Mouse (Mus musculus): ENCODE data around the gene Rbp7. TPM values are rescaled to one million over a fixed set of nuclear protein-coding genes. Genes with fewer than 3 reads are reported as not detected.

The Rbp7 gene
- total RNA-seq, 2 experiments from 2014 or later = 8.3 to 10.0 TPM

DNA sequence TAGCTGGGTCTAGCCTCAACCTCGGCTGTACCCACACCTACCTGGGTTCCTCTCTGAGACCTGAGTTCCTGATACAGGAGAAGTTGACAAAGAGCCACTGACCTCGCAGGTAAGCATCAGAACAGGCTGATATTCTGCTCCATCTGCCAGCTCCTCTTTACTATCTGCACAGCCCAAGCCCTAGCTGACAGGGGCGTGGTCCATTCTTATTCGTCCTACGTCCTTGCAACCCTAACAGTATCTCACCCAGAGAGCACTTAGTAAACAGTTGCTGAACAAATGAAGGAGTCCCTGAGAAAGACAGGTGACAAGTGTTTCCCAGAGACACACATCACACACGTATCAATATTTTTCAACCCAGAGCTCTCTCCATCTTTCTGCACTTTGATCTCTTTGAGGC is 46.4 kb downstream of the Rbp7 start:
- DNase-seq = no peak

DNA sequence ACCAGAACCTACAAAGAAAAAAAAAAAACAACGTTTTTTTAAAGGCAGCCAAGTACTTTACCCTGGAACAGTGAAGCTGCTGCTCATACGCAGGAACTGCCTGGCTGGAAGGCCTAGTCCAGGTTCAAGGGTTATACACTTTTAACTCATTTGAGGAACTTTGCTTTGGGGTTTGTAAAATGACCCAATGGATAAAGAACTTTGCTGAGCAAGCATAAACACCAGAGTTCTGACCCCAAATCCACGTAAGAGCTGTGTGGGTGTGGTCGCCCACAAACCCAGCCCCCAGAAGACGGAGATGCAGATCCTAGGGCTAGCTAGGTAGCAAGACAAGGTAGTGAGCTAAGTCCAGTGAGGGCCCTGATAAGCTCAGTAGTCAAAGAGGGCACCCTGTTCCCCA is 47.3 kb downstream of the Rbp7 start:
- DNase-seq = no peak

DNA sequence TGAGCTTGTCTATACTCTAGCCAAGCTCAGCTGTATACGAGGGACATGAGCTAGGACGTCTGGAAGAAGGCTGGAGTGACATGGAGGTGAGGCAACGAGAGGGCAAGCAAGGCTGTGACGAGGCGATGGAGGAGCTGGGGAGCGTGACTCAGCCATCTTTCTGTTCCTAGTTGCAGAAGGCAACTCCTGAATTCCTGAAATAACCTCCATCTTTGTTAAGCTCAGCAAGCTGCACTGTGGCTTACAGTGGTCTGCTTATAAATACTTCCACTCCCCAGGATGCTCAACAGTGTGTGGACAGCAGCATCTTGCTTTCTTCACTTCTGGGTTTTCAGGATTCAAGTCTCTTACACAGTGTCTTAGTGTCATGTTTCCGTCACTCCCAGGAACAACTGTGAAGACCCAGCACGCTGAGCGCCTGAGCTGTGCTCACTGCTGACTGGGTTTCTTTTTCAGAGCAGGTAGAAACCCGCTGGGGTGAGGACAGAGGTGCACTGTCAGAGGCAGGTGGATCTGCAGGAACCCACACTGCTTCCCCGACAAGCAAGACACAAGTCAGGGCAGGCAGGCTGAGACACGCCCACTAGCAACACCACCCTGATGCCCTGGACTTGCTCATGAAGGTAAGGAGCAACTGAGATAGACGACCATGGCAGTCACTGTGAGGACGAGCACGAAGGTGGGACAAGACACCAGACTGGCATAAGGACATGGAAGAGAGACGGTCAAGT is 48.9 kb downstream of the Rbp7 start:
- DNase-seq = no peak

DNA sequence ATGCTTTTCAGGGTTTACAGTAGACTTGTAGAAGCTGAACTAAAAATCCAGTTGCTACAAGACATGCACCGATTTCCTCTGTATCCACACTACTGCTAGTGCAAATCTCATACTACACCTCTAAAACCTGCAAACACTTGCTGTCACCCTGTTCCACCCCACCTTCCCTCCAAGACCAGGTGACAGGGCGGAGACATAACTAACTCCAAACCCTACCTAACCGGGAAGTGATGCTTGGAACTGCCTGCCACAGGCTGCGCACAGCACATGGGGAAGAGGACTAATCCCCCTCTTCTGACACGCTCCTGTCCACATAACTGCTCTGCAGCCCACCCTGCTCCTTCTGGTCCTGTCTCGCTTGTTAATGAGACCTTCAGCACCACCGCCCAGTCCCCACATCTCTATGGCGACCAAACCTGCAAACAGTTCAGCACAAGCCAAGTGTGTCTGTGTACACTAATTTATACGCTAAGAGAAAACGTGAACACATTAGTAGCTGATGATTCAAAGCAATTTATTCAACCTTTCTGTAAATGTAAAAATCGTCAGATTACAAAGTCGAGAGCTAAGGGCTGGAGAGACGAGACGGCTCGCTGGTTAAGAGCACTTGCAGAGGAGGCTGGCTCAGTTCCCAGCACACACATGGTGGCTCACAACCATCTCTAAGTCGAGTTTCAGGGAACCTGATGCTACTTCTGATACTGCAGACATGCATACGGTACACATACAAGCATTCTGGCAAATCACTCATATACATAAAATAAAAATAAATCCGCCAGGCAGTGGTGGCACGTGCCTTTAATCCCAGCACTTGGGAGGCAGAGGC is 49.9 kb downstream of the Rbp7 start:
- DNase-seq = no peak

DNA sequence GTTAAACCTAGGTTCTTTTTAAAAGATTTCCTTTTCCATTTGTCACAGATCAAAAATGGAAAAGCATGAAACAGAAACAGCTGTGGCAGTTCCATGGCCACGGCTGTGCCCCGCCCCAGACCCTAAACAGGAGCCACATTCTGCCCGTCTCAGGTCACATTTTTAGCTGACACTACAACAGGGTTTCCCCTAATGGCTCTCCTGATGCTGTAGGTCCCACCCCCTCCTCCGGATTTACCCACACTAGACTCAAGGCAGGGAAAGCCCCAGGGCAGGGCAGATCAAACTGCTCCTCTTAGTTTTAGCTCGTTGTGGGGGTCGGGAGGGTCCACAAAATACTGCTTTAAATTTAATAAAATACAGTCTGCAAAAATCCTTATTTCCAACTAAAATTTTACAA is 51.7 kb downstream of the Rbp7 start:
- no peak for DNase-seq

DNA sequence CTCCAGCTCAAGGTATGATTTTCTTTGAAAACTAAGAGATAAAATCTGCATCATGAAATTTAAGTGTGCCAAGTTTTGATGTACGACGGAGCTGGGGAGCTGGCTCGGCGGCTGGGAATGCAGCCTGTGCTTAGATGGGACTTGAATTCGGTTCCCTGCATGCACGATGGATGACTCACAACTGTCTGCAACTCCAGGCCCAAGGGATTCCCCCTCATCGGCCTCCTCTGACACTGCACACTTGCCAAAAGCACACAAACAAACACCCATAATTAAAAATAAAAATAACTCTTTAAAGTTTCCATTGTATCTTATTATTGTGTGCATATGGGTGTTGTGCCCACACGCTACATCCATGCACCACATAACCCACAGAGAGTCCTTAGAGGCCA is 53.2 kb downstream of the Rbp7 start:
- DNase-seq = no peak

DNA sequence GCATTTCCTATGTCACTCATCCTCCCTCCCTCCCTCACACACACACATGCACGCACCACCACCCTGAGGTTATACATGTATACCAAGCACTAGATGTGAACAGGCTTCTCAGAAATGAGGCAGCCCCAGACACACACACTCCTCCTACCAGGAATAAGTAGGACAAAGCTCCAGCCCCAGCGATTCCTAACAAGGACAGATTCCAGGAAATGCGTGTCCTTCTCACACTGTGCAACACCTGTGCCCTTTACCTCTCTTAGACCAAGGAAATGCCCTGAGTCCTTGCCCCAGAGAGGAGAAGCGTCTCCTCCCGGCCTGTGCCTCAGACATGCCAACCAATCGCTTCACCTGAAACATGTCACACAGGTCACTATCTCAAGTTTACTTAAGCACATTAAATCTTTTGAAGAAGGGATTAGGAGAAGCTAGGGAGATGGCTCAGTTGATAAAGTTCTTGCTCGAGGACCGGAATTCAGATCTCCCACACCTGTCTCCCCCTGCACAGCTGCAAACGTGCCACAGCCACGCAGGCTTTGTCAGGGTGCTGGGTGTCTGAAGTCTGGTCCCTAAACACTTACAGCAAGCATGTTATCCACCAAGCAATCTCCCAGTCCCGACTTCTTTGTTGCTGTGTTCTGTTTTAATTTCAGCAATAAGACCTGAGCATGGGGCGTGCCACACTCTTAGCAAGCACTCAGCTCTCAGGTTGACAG is 53.7 kb downstream of the Rbp7 start:
- no peak for DNase-seq

Other genes with a start within 250 kb of the Rbp7 start
- 100 to 1,000 TPM; 245 to 257 TPM for gene Kif1b, start 147.3 kb downstream of the Rbp7 start, total RNA-seq (2021)
- 10 to 100 TPM; 45.4 to 49.7 TPM for gene Ube4b, start 28.2 kb downstream of the Rbp7 start, total RNA-seq (2021)
- gene Tmem274, start 22.4 kb upstream of the Rbp7 start, total RNA-seq (2021) = not detected
- 10 to 100 TPM; 16.0 to 16.1 TPM for gene Nmnat1, start 30.2 kb upstream of the Rbp7 start, total RNA-seq (2021)
- gene Lzic, start 30.3 kb upstream of the Rbp7 start, total RNA-seq (2021) = 10 to 100 TPM; 17.0 to 21.5 TPM
- 10 to 100 TPM; 61.4 to 76.9 TPM for gene Ctnnbip1, start 63.3 kb upstream of the Rbp7 start, total RNA-seq (2021)
- 10 to 100 TPM; 63.5 to 69.0 TPM for gene Clstn1, start 131.5 kb upstream of the Rbp7 start, total RNA-seq (2021)
- 10 to 100 TPM in 1 of 2 experiments, 1 to 10 TPM in 1; 9.8 to 16.1 TPM for gene Pik3cd, start 247.6 kb upstream of the Rbp7 start, total RNA-seq (2021)